Mouse (Mus musculus) mouse trophoblast stem cell (cell line): Measurements from ENCODE around the gene Ambra1.

Experiments
- in situ Hi-C, 2 experiments: fragments of 300-500 bp; cut with MseI, MboI; formaldehyde crosslinking; loops; 2 replicates in 1 of 2; 3 replicates in 1 of 2; pipeline ENCODE4 v1.15.1; 2025

The Ambra1 gene

GRCm38 (mm10) chr2:91871225-91871624 is 141.3 kb downstream of the Ambra1 start:
- in situ Hi-C loops: no loop called here

GRCm38 (mm10) chr2:91872658-91873057 is 142.7 kb downstream of the Ambra1 start:
- in situ Hi-C loops: no loop called here

GRCm38 (mm10) chr2:91876000-91876805 is 146.3 kb downstream of the Ambra1 start:
- in situ Hi-C loops: no loop called here

- in situ Hi-C loops: no loop called here
Measured at GRCm38 (mm10) chr2:91876806-91877140, 146.8 kb downstream of the Ambra1 start.

- in situ Hi-C loops: no loop called here
Measured at GRCm38 (mm10) chr2:91878387-91879180, 148.7 kb downstream of the Ambra1 start.

- in situ Hi-C loops: no loop called here
Measured at GRCm38 (mm10) chr2:91883961-91884360, 154.0 kb downstream of the Ambra1 start.

- in situ Hi-C loops: no loop called here
Measured at GRCm38 (mm10) chr2:91884616-91885015, 154.7 kb downstream of the Ambra1 start.

GRCm38 (mm10) chr2:91894716-91895115 is 164.8 kb downstream of the Ambra1 start:
- in situ Hi-C loops: no loop called here

GRCm38 (mm10) chr2:91895401-91895800 is 165.5 kb downstream of the Ambra1 start:
- in situ Hi-C loops: no loop called here

GRCm38 (mm10) chr2:91897968-91898367 is 168.0 kb downstream of the Ambra1 start:
- in situ Hi-C loops: no loop called here

- in situ Hi-C loops: no loop called here
Measured at GRCm38 (mm10) chr2:91899141-91899540, 169.2 kb downstream of the Ambra1 start.

- in situ Hi-C loops: no loop called here
Measured at GRCm38 (mm10) chr2:91900431-91900830, 170.5 kb downstream of the Ambra1 start.

- in situ Hi-C loops: no loop called here
Measured at GRCm38 (mm10) chr2:91902336-91902735, 172.4 kb downstream of the Ambra1 start.

- in situ Hi-C loops: no loop called here
Measured at GRCm38 (mm10) chr2:91903171-91903925, 173.4 kb downstream of the Ambra1 start.

GRCm38 (mm10) chr2:91904618-91905307 is 174.8 kb downstream of the Ambra1 start:
- in situ Hi-C loops: no loop called here

GRCm38 (mm10) chr2:91906141-91906540 is 176.2 kb downstream of the Ambra1 start:
- in situ Hi-C loops: no loop called here

- in situ Hi-C loops: no loop called here
Measured at GRCm38 (mm10) chr2:91912616-91913015, 182.7 kb downstream of the Ambra1 start.

GRCm38 (mm10) chr2:91913328-91914110 is 183.6 kb downstream of the Ambra1 start:
- in situ Hi-C loops: no loop called here

- in situ Hi-C loops: no loop called here
Measured at GRCm38 (mm10) chr2:91916346-91916977, 186.5 kb downstream of the Ambra1 start.

- in situ Hi-C loops: no loop called here
Measured at GRCm38 (mm10) chr2:91917096-91917495, 187.2 kb downstream of the Ambra1 start.
